Mouse (Mus musculus): ENCODE measurements at regions not wholly inside any gene's neighbourhood (a gene's known extent, or its start where the extent isn't known, plus 50 kb on each side); places are given as distances from the start of the nearest gene placed in this dataset.

DNA sequence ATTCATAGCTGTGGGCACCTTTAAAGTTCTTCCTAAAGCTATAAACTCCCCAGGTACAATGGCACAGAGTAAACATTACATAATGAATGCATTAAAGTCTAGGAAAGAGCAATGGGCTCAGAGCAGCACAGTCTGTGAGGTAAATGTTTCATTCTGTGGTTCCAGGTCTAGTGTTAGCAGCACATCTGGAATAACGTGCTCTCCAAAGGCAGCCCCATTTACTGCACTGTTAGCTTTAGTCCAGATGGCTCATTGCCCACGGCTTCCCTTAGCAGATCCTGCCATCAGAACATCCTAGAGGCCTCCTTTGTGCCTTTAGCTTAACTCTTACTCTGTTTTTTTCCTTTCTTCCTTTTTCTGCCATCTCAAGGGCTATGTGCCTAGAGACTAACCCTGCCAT lies 87.7 kb upstream of the Tspan7 start:
- no peaks in the 10 kb centered on the region for H3K9me3 ChIP-seq (ENCODE audit: control insufficient read depth, low read length)
- WGBS = 77% methylated on average over 2 of the region's 2 CpGs
- no peaks in the 10 kb centered on the region for H3K4me1 ChIP-seq (ENCODE audit: control insufficient read depth, insufficient read depth, low read depth, low read length)
- ATAC-seq = no peak
- no peak overlapping the region for H3K9ac ChIP-seq (ENCODE audit: low read depth, low read length)
- no peak overlapping the region for H3K27ac ChIP-seq (ENCODE audit: low read depth, low read length)
- H3K36me3 ChIP-seq (ENCODE audit: control insufficient read depth, insufficient read depth, low read length) = no peaks in the 10 kb centered on the region
- no peak overlapping the region for H3K4me2 ChIP-seq (ENCODE audit: low read length)
- H3K27me3 ChIP-seq (replicated peaks; ENCODE audit: control insufficient read depth, insufficient read depth, low read length) = no peaks in the 10 kb centered on the region
- H3K4me3 ChIP-seq (ENCODE audit: low read length) = no peak overlapping the region

DNA sequence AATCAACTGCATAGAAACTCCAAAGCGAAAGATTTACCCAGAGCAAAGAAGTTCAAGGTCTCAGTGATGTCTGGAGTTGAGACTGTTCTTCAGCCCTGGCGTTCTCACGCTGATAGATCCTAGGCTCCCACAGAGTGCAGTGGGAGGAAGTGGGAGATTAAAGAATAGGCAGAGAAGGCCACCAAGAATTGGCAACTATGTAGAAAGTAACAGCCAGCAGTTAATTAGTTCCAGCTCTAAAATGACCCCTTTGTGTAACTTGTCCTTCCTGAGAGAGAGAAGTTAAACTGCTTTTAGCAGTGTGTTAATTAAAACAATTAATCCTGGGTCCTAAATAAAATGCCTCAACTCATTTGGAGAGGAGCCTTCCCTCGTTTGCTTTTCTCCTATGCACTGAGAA lies 73.7 kb upstream of the Tspan7 start:
- peak; percentile 68 for ATAC-seq
- no peak overlapping the region for H3K4me2 ChIP-seq (ENCODE audit: low read length)
- no peaks in the 10 kb centered on the region for H3K36me3 ChIP-seq (ENCODE audit: control insufficient read depth, insufficient read depth, low read length)
- H3K4me1 ChIP-seq (ENCODE audit: control insufficient read depth, insufficient read depth, low read depth, low read length) = no peaks in the 10 kb centered on the region
- no peaks in the 10 kb centered on the region for H3K9me3 ChIP-seq (ENCODE audit: control insufficient read depth, low read length)
- no peak overlapping the region for H3K4me3 ChIP-seq (ENCODE audit: low read length)
- H3K9ac ChIP-seq (ENCODE audit: low read depth, low read length) = no peak overlapping the region
- no peak overlapping the region for H3K27ac ChIP-seq (ENCODE audit: low read depth, low read length)
- H3K27me3 ChIP-seq (replicated peaks; ENCODE audit: control insufficient read depth, insufficient read depth, low read length) = no peaks in the 10 kb centered on the region
- WGBS = 54% methylated on average over 4 of the region's 4 CpGs

DNA sequence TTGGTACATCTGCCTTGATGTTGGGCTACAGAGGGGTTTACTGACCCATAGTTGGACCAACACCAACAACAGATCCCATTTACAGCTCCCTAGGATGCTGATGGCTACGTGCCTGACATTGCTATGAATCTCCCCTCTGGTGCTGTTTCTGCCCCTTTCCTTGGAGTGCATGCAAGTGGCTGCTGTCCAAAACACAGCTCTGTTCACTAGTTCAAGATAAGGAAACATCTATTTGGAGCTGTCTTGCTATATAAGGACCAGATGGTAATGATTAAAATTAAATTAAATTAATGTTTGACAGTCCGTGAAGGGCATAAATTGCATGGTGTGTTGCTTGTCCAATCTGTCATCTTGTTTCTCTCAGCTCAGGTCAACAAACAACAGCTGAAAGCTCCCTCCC lies 62.5 kb upstream of the Tspan7 start:
- Histone ChIP-seq H3K27me3 (replicated peaks; ENCODE audit: control insufficient read depth, insufficient read depth, low read length) (no peaks in the 10 kb centered on the region), H3K4me2 (ENCODE audit: low read length) (no peak overlapping the region), H3K9ac (ENCODE audit: low read depth, low read length) (no peak overlapping the region), H3K9me3 (ENCODE audit: control insufficient read depth, low read length) (no peaks in the 10 kb centered on the region), H3K27ac (ENCODE audit: low read depth, low read length) (no peak overlapping the region), H3K4me1 (ENCODE audit: control insufficient read depth, insufficient read depth, low read depth, low read length) (no peaks in the 10 kb centered on the region), H3K4me3 (ENCODE audit: low read length) (no peak overlapping the region), H3K36me3 (ENCODE audit: control insufficient read depth, insufficient read depth, low read length) (no peaks in the 10 kb centered on the region)
- peak; percentile 80 for ATAC-seq
- WGBS = 42% methylated on average over 2 of the region's 2 CpGs
